Mouse (Mus musculus) megakaryocyte, embryonic 14.5 days (primary cell): ENCODE results near the gene Ganc.

Experiments used
- FLI1 ChIP-seq: IDR thresholded peaks from 2 replicates; pipeline ENCODE4 v1.6.1; 2012; ENCODE audit warnings: low read length, inconsistent platforms, mixed read lengths
- GATA1 ChIP-seq: IDR thresholded peaks from 3 replicates; pipeline ENCODE4 v1.6.1; 2012; ENCODE audit warnings: mixed read lengths, low read length, inconsistent platforms, borderline replicate concordance

DNA sequence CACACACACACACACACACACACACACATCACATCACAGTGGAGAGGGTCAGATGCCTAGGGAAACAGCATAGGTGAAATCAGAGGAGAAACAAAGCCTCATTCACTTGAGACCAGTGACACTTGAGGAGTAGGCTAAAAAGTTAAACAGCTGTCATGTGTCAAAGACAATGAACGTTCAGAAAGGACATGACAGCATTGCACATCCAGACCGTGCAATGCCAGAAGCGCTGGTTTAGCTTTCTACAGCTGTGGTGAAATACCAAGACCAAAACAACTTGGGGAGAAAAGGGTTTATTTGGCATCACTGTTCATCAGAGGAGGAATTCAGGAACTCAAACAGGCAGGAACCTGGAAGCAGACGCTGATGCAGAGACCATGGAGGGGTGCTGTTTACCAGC, 89.6 kb downstream of the Ganc start:
- TF ChIP-seq GATA1 (no peak), FLI1 (no peak)
